Mouse (Mus musculus): ENCODE data around the gene Ubtd2.

Gene Ubtd2

GRCm38 (mm10) chr11:32453353-32453915 is 1.7 kb upstream of the Ubtd2 start:
- no peaks in the 10 kb centered on the region for H3K9me3 ChIP-seq (ENCODE audit: low read length)
- peaks cover 16% of the 10 kb centered on the region for H3K4me1 ChIP-seq (replicated peaks; ENCODE audit: low read depth, low read length)
- TF ChIP-seq POU5F1 (IDR thresholded peaks at IDR 0.05; ENCODE audit: borderline replicate concordance, low read length) = no peak
- no peak for TF ChIP-seq CTCF (conservative IDR thresholded peaks at IDR 0.05; ENCODE audit: low read length)
- no peak for TF ChIP-seq NANOG (IDR thresholded peaks at IDR 0.05; ENCODE audit: borderline replicate concordance, low read length)
- H3K27me3 ChIP-seq (ENCODE audit: insufficient read depth, low read length) = peaks cover 29% of the 10 kb centered on the region
- no peak overlapping the region for H3K4me3 ChIP-seq (replicated peaks; ENCODE audit: low read length)
- H3K36me3 ChIP-seq (ENCODE audit: insufficient read depth, low read length) = no peaks in the 10 kb centered on the region

GRCm38 (mm10) chr11:32454231-32454799 is 855 bp upstream of the Ubtd2 start:
- Histone ChIP-seq H3K27me3 (ENCODE audit: insufficient read depth, low read length) (peaks cover 29% of the 10 kb centered on the region), H3K4me1 (replicated peaks; ENCODE audit: low read depth, low read length) (peaks cover 16% of the 10 kb centered on the region), H3K36me3 (ENCODE audit: insufficient read depth, low read length) (no peaks in the 10 kb centered on the region), H3K9me3 (ENCODE audit: low read length) (no peaks in the 10 kb centered on the region), H3K4me3 (replicated peaks; ENCODE audit: low read length) (peak overlapping the region; percentile 94)
- TF ChIP-seq NANOG (IDR thresholded peaks at IDR 0.05; ENCODE audit: borderline replicate concordance, low read length) = no peak
- no peak for TF ChIP-seq POU5F1 (IDR thresholded peaks at IDR 0.05; ENCODE audit: borderline replicate concordance, low read length)
- TF ChIP-seq CTCF (conservative IDR thresholded peaks at IDR 0.05; ENCODE audit: low read length) = no peak

- TF ChIP-seq POU5F1 (IDR thresholded peaks at IDR 0.05; ENCODE audit: borderline replicate concordance, low read length) = no peak
- TF ChIP-seq NANOG (IDR thresholded peaks at IDR 0.05; ENCODE audit: borderline replicate concordance, low read length) = no peak
- no peak for TF ChIP-seq CTCF (conservative IDR thresholded peaks at IDR 0.05; ENCODE audit: low read length)
- H3K36me3 ChIP-seq (ENCODE audit: insufficient read depth, low read length) = no peaks in the 10 kb centered on the region
- H3K27me3 ChIP-seq (ENCODE audit: insufficient read depth, low read length) = peaks cover 29% of the 10 kb centered on the region
- H3K4me1 ChIP-seq (replicated peaks; ENCODE audit: low read depth, low read length) = peaks cover 16% of the 10 kb centered on the region
- peak overlapping the region; percentile 94 for H3K4me3 ChIP-seq (replicated peaks; ENCODE audit: low read length)
- no peaks in the 10 kb centered on the region for H3K9me3 ChIP-seq (ENCODE audit: low read length)
These were observed 454 bp downstream of the Ubtd2 start for GRCm38 (mm10) chr11:32455507-32456141.

GRCm38 (mm10) chr11:32456356-32456755 is 1.2 kb downstream of the Ubtd2 start:
- H3K4me1 ChIP-seq (replicated peaks; ENCODE audit: low read depth, low read length) = peaks cover 16% of the 10 kb centered on the region
- H3K27me3 ChIP-seq (ENCODE audit: insufficient read depth, low read length) = peaks cover 24% of the 10 kb centered on the region
- TF ChIP-seq CTCF (conservative IDR thresholded peaks at IDR 0.05; ENCODE audit: low read length) (no peak), NANOG (IDR thresholded peaks at IDR 0.05; ENCODE audit: borderline replicate concordance, low read length) (no peak), POU5F1 (IDR thresholded peaks at IDR 0.05; ENCODE audit: borderline replicate concordance, low read length) (no peak)
- no peaks in the 10 kb centered on the region for H3K36me3 ChIP-seq (ENCODE audit: insufficient read depth, low read length)
- peak overlapping the region; percentile 94 for H3K4me3 ChIP-seq (replicated peaks; ENCODE audit: low read length)
- no peaks in the 10 kb centered on the region for H3K9me3 ChIP-seq (ENCODE audit: low read length)

GRCm38 (mm10) chr11:32464282-32464681 is 9.1 kb downstream of the Ubtd2 start:
- no peak overlapping the region for H3K4me3 ChIP-seq (replicated peaks; ENCODE audit: low read length)
- H3K36me3 ChIP-seq (ENCODE audit: insufficient read depth, low read length) = no peaks in the 10 kb centered on the region
- TF ChIP-seq CTCF (conservative IDR thresholded peaks at IDR 0.05; ENCODE audit: low read length) (no peak), POU5F1 (IDR thresholded peaks at IDR 0.05; ENCODE audit: borderline replicate concordance, low read length) (no peak), NANOG (IDR thresholded peaks at IDR 0.05; ENCODE audit: borderline replicate concordance, low read length) (no peak)
- H3K4me1 ChIP-seq (replicated peaks; ENCODE audit: low read depth, low read length) = peaks cover 23% of the 10 kb centered on the region
- no peaks in the 10 kb centered on the region for H3K27me3 ChIP-seq (ENCODE audit: insufficient read depth, low read length)
- no peaks in the 10 kb centered on the region for H3K9me3 ChIP-seq (ENCODE audit: low read length)

GRCm38 (mm10) chr11:32471925-32472324 is 16.8 kb downstream of the Ubtd2 start:
- Histone ChIP-seq H3K4me1 (replicated peaks; ENCODE audit: low read depth, low read length) (peaks cover 19% of the 10 kb centered on the region), H3K9me3 (ENCODE audit: low read length) (no peaks in the 10 kb centered on the region), H3K36me3 (ENCODE audit: insufficient read depth, low read length) (no peaks in the 10 kb centered on the region), H3K4me3 (replicated peaks; ENCODE audit: low read length) (no peak overlapping the region), H3K27me3 (ENCODE audit: insufficient read depth, low read length) (no peaks in the 10 kb centered on the region)
- TF ChIP-seq CTCF (conservative IDR thresholded peaks at IDR 0.05; ENCODE audit: low read length) (no peak), NANOG (IDR thresholded peaks at IDR 0.05; ENCODE audit: borderline replicate concordance, low read length) (no peak), POU5F1 (IDR thresholded peaks at IDR 0.05; ENCODE audit: borderline replicate concordance, low read length) (no peak)

- no peaks in the 10 kb centered on the region for H3K9me3 ChIP-seq (ENCODE audit: low read length)
- H3K27me3 ChIP-seq (ENCODE audit: insufficient read depth, low read length) = no peaks in the 10 kb centered on the region
- H3K36me3 ChIP-seq (ENCODE audit: insufficient read depth, low read length) = no peaks in the 10 kb centered on the region
- H3K4me3 ChIP-seq (replicated peaks; ENCODE audit: low read length) = no peak overlapping the region
- H3K4me1 ChIP-seq (replicated peaks; ENCODE audit: low read depth, low read length) = 0 out of 2 replicates have a peak, but pooled peaks cover 5% of the 10 kb centered on the region
- TF ChIP-seq CTCF (conservative IDR thresholded peaks at IDR 0.05; ENCODE audit: low read length) (no peak), NANOG (IDR thresholded peaks at IDR 0.05; ENCODE audit: borderline replicate concordance, low read length) (no peak), POU5F1 (IDR thresholded peaks at IDR 0.05; ENCODE audit: borderline replicate concordance, low read length) (no peak)
These were observed 19.6 kb downstream of the Ubtd2 start for GRCm38 (mm10) chr11:32474725-32475124.

- Histone ChIP-seq H3K4me3 (replicated peaks; ENCODE audit: low read length) (no peak overlapping the region), H3K27me3 (ENCODE audit: insufficient read depth, low read length) (no peaks in the 10 kb centered on the region), H3K36me3 (ENCODE audit: insufficient read depth, low read length) (no peaks in the 10 kb centered on the region), H3K4me1 (replicated peaks; ENCODE audit: low read depth, low read length) (0 out of 2 replicates have a peak, but pooled peaks cover 5% of the 10 kb centered on the region), H3K9me3 (ENCODE audit: low read length) (no peaks in the 10 kb centered on the region)
- TF ChIP-seq CTCF (conservative IDR thresholded peaks at IDR 0.05; ENCODE audit: low read length) (no peak; the same call in 1 of the 2 replicates), NANOG (IDR thresholded peaks at IDR 0.05; ENCODE audit: borderline replicate concordance, low read length) (no peak), POU5F1 (IDR thresholded peaks at IDR 0.05; ENCODE audit: borderline replicate concordance, low read length) (no peak)
These were observed 20.5 kb downstream of the Ubtd2 start for GRCm38 (mm10) chr11:32475487-32476236.
